Mouse (Mus musculus): Measurements from ENCODE around the gene Hck. TPM values are rescaled to one million over a fixed set of nuclear protein-coding genes. Genes with fewer than 3 reads are reported as not detected.
A peak's percentile ranks its signal among the peaks of the same experiment; 100 is the strongest.

Hck gene
- polyA plus RNA-seq, 1 experiment from 2014 or later: 5.1 TPM

DNA sequence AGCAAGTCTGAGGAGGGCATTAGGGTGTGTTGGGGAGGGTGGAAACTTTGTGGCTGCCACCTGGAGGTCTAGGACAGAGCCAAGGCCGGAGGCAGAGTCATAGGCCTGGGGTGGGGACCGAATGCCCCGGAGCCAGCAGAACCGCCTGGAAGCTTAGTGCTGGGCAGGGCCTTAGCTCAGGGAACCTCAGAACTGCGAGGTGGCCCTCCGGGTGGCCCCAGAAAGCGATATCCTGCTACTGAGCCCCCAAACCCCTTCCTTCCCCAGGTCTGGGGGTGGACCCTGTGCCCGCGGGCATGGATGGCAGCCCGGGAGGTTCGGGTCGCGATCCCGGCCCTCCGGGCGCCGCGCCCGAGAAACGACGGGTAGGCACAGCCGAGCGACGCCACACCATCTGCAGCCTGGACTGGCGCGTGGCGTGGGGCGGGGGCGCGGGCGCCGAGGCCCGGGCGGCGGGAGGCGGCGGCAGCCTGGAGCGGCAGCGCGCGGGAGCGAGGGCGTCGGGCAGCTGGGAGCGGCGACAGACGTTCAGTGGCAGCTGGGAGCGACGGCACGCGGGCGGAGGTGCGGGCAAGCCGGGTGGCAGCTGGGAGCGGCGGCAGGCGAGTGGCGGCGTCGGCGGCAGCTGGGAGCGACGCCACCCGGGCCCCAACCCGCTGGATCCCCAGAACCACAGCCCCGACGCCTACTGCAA lies 36.6 kb upstream of the Hck start:
- H3K27me3 ChIP-seq (replicated peaks; ENCODE audit: control insufficient read depth, insufficient read depth, low read length): peaks cover 32% of the 10 kb centered on the region
- peaks cover 5% of the 10 kb centered on the region; the same call in 1 of the 2 replicates for H3K4me1 ChIP-seq (replicated peaks; ENCODE audit: control insufficient read depth, insufficient read depth, low read length)
- H3K4me2 ChIP-seq: peak overlapping the region; percentile 54
- no peaks in the 10 kb centered on the region for H3K9me3 ChIP-seq (ENCODE audit: control insufficient read depth, low read length)
- no peak overlapping the region for H3K27ac ChIP-seq (ENCODE audit: low read depth, low read length)
- no peak for DNase-seq (ENCODE audit: low spot score)
- 35% methylated on average over 67 of the region's 67 CpGs for WGBS
- no peaks in the 10 kb centered on the region; the same call in 1 of the 2 replicates for H3K36me3 ChIP-seq (ENCODE audit: control insufficient read depth, insufficient read depth, low read length)
- no peak for ATAC-seq (replicated peaks; ENCODE audit: low FRiP score)
- H3K4me3 ChIP-seq (ENCODE audit: low read depth, low read length): peak overlapping the region; percentile 37
- H3K9ac ChIP-seq (ENCODE audit: low read depth, low read length): no peak overlapping the region

DNA sequence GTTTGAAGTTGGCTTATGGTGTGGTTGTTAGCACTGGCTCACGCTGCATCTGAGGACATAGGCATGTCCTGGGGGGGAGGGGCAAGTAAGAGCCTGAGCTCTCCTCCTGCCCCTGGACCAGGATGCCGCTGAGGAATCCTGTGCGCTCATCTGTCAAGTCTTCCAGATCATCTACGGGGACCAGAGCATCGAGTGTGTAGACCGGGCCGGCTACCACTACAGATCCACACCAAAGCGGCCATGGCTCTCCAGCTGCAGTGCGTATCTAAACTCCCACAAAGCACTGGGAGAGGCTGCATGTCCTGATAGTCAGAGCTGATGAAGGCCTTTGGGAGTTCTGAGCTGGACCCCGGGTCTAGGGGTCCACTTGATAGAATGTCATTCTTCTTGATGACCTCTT lies 33.6 kb upstream of the Hck start:
- no peak overlapping the region for H3K4me2 ChIP-seq
- 83% methylated on average over 10 of the region's 10 CpGs for WGBS
- DNase-seq (ENCODE audit: low spot score): no peak
- H3K4me1 ChIP-seq (replicated peaks; ENCODE audit: control insufficient read depth, insufficient read depth, low read length): peaks cover 13% of the 10 kb centered on the region; the same call in 1 of the 2 replicates
- no peaks in the 10 kb centered on the region; the same call in 1 of the 2 replicates for H3K36me3 ChIP-seq (ENCODE audit: control insufficient read depth, insufficient read depth, low read length)
- H3K27ac ChIP-seq (ENCODE audit: low read depth, low read length): no peak overlapping the region
- H3K27me3 ChIP-seq (replicated peaks; ENCODE audit: control insufficient read depth, insufficient read depth, low read length): peaks cover 32% of the 10 kb centered on the region
- no peak for ATAC-seq (replicated peaks; ENCODE audit: low FRiP score)
- no peak overlapping the region for H3K4me3 ChIP-seq (ENCODE audit: low read depth, low read length)
- no peak overlapping the region for H3K9ac ChIP-seq (ENCODE audit: low read depth, low read length)
- no peaks in the 10 kb centered on the region for H3K9me3 ChIP-seq (ENCODE audit: control insufficient read depth, low read length)

DNA sequence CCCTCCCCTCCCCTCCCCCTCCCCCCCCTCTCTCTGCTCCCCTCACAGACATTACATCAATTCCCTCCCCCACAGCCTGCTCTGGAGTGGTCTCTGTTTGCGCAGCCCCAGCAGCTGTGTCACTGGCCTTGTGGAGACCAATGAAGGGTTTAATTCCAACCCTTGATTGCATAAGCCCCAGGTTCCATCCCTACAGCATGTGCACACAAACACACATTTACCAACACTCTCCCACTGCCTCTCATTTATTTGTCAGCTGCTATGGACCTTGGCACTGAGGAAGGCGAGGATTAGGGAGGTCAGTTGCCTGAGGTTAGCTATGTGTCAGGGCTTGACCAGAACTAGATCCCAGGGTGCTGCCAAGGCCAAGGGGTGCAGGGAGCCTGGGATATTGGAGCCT lies 32.3 kb upstream of the Hck start:
- no peaks in the 10 kb centered on the region for H3K36me3 ChIP-seq (ENCODE audit: control insufficient read depth, insufficient read depth, low read length)
- no peak for DNase-seq (ENCODE audit: low spot score)
- H3K4me3 ChIP-seq (ENCODE audit: low read depth, low read length): no peak overlapping the region
- 43% methylated on average over 2 of the region's 2 CpGs for WGBS
- no peaks in the 10 kb centered on the region for H3K9me3 ChIP-seq (ENCODE audit: control insufficient read depth, low read length)
- H3K27ac ChIP-seq (ENCODE audit: low read depth, low read length): peak overlapping the region; percentile 68
- peaks cover 21% of the 10 kb centered on the region for H3K27me3 ChIP-seq (replicated peaks; ENCODE audit: control insufficient read depth, insufficient read depth, low read length)
- H3K4me2 ChIP-seq: no peak overlapping the region
- H3K9ac ChIP-seq (ENCODE audit: low read depth, low read length): no peak overlapping the region
- ATAC-seq (replicated peaks; ENCODE audit: low FRiP score): peak; percentile 39
- H3K4me1 ChIP-seq (replicated peaks; ENCODE audit: control insufficient read depth, insufficient read depth, low read length): peaks cover 13% of the 10 kb centered on the region; the same call in 1 of the 2 replicates

DNA sequence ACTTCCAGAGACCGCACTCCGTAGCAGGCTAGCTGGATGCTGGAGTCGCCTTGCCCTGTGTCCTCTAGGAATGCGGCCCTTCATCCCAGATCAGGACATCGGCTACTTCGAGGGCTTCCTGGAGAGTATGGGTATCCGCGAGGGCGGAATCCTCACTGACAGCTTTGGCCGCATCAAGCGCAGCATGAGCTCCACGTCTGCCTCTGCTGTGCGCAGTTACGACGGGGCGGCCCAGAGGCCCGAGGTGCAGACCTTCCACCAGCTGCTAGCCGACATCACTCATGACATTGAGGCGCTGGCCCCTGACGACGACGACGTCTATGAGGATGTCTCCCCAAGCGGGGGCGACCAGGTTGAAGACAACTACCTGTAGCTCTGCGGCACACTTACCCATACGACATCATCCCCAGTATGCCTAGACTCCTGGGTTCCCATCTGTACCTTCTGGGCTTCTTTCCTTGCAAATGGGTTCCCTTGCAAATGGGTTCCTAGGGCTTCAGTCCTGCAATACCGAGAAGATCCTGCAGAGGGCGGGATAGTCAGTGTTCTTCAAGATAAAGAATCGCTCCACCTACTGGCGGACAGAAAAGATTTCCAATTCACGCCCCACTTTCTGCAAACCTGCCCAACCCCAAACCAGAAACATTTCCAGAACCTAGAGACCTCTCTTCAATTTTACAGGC lies 27.3 kb upstream of the Hck start:
- no peak overlapping the region for H3K4me2 ChIP-seq
- DNase-seq (ENCODE audit: low spot score): peak; percentile 83
- 39% methylated on average over 32 of the region's 32 CpGs for WGBS

DNA sequence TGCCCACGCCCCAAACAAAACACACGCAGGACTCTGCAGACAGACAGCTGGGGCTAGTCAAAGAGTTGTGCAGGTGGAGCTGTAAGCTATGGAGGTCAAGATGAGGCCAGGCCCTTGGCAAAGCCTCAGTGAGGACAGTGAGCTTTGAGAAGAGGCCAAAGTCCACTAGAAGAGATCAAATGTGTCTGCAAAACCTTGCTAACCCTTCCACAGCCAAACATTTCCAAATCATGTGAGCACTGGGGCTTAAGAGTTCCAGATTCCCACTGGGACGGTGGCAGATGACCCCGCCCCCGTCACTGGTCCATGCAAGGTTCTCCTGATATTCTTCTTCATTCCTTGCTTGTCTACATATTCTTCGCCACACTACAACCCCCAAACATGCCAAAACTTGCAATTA lies 26.4 kb upstream of the Hck start:
- no peaks in the 10 kb centered on the region for H3K36me3 ChIP-seq (ENCODE audit: control insufficient read depth, insufficient read depth, low read length)
- no peak for DNase-seq (ENCODE audit: low spot score)
- no peaks in the 10 kb centered on the region for H3K27me3 ChIP-seq (replicated peaks; ENCODE audit: control insufficient read depth, insufficient read depth, low read length)
- H3K27ac ChIP-seq (ENCODE audit: low read depth, low read length): no peak overlapping the region
- no peak overlapping the region for H3K4me3 ChIP-seq (ENCODE audit: low read depth, low read length)
- H3K9ac ChIP-seq (ENCODE audit: low read depth, low read length): no peak overlapping the region
- no peak overlapping the region for H3K4me2 ChIP-seq
- no peaks in the 10 kb centered on the region for H3K9me3 ChIP-seq (ENCODE audit: control insufficient read depth, low read length)
- peaks cover 6% of the 10 kb centered on the region; the same call in 1 of the 2 replicates for H3K4me1 ChIP-seq (replicated peaks; ENCODE audit: control insufficient read depth, insufficient read depth, low read length)
- 73% methylated on average over 6 of the region's 6 CpGs for WGBS
- no peak for ATAC-seq (replicated peaks; ENCODE audit: low FRiP score)

More for the DNA sequence above, 27.3 kb upstream of the Hck start:
- no peak overlapping the region for H3K4me3 ChIP-seq (ENCODE audit: low read depth, low read length)
- H3K27ac ChIP-seq (ENCODE audit: low read depth, low read length): no peak overlapping the region
- H3K9me3 ChIP-seq (ENCODE audit: control insufficient read depth, low read length): no peaks in the 10 kb centered on the region
- no peaks in the 10 kb centered on the region for H3K36me3 ChIP-seq (ENCODE audit: control insufficient read depth, insufficient read depth, low read length)
- H3K27me3 ChIP-seq (replicated peaks; ENCODE audit: control insufficient read depth, insufficient read depth, low read length): no peaks in the 10 kb centered on the region
- H3K4me1 ChIP-seq (replicated peaks; ENCODE audit: control insufficient read depth, insufficient read depth, low read length): peaks cover 13% of the 10 kb centered on the region; the same call in 1 of the 2 replicates
- ATAC-seq (replicated peaks; ENCODE audit: low FRiP score): no peak
- H3K9ac ChIP-seq (ENCODE audit: low read depth, low read length): no peak overlapping the region

DNA sequence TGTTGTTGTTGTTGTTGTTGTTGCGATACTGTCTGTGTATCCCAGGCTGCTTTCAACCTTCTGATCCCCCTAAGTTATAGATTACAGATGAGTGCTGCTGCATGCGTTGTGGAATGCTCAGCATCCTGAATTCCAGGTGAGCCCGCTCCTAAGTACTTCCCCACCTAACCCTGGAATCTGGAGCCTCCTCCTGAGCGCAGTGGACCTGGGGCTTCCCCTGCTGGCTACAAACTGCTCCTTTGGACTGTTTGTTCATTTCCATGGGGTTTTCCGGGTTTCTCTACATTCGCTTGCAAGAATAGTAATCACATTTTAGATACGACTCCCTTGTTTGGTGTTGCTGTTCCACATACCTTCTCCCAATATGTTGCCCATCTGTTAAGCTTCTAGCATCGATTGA lies 25.0 kb upstream of the Hck start:
- no peak overlapping the region for H3K4me3 ChIP-seq (ENCODE audit: low read depth, low read length)
- 84% methylated on average over 8 of the region's 8 CpGs for WGBS
- no peak overlapping the region for H3K27ac ChIP-seq (ENCODE audit: low read depth, low read length)
- H3K4me2 ChIP-seq: no peak overlapping the region
- no peaks in the 10 kb centered on the region for H3K9me3 ChIP-seq (ENCODE audit: control insufficient read depth, low read length)
- H3K36me3 ChIP-seq (ENCODE audit: control insufficient read depth, insufficient read depth, low read length): no peaks in the 10 kb centered on the region
- ATAC-seq (replicated peaks; ENCODE audit: low FRiP score) (no peak), DNase-seq (ENCODE audit: low spot score) (no peak)
- H3K27me3 ChIP-seq (replicated peaks; ENCODE audit: control insufficient read depth, insufficient read depth, low read length): no peaks in the 10 kb centered on the region
- H3K4me1 ChIP-seq (replicated peaks; ENCODE audit: control insufficient read depth, insufficient read depth, low read length): no peaks in the 10 kb centered on the region
- no peak overlapping the region for H3K9ac ChIP-seq (ENCODE audit: low read depth, low read length)

DNA sequence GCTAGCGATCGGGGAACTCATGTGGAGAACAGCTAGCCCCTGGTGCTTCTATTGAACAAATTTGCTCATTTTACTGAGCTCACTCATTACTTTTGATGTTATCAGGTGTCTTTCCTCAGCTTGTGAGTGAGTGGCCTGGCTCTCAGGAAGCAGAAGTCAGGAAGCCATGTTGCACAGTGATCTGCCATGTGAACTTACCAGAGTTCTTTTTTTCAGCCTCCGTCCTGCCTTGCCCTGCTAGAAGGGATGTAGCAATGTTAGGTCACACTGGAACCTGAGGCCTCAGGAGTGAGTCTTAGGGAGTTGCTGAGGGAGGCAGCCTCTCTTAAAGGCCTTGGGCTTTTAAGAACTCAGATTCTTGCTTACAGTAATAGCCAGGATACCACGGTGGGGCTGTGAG lies 24.4 kb upstream of the Hck start:
- Histone ChIP-seq H3K36me3 (ENCODE audit: control insufficient read depth, insufficient read depth, low read length) (no peaks in the 10 kb centered on the region), H3K27ac (ENCODE audit: low read depth, low read length) (no peak overlapping the region), H3K4me2 (no peak overlapping the region), H3K27me3 (replicated peaks; ENCODE audit: control insufficient read depth, insufficient read depth, low read length) (no peaks in the 10 kb centered on the region), H3K9ac (ENCODE audit: low read depth, low read length) (no peak overlapping the region), H3K4me3 (ENCODE audit: low read depth, low read length) (no peak overlapping the region), H3K9me3 (ENCODE audit: control insufficient read depth, low read length) (no peaks in the 10 kb centered on the region), H3K4me1 (replicated peaks; ENCODE audit: control insufficient read depth, insufficient read depth, low read length) (no peaks in the 10 kb centered on the region)
- DNase-seq (ENCODE audit: low spot score) (no peak), ATAC-seq (replicated peaks; ENCODE audit: low FRiP score) (no peak)
- 71% methylated on average over 4 of the region's 4 CpGs for WGBS

DNA sequence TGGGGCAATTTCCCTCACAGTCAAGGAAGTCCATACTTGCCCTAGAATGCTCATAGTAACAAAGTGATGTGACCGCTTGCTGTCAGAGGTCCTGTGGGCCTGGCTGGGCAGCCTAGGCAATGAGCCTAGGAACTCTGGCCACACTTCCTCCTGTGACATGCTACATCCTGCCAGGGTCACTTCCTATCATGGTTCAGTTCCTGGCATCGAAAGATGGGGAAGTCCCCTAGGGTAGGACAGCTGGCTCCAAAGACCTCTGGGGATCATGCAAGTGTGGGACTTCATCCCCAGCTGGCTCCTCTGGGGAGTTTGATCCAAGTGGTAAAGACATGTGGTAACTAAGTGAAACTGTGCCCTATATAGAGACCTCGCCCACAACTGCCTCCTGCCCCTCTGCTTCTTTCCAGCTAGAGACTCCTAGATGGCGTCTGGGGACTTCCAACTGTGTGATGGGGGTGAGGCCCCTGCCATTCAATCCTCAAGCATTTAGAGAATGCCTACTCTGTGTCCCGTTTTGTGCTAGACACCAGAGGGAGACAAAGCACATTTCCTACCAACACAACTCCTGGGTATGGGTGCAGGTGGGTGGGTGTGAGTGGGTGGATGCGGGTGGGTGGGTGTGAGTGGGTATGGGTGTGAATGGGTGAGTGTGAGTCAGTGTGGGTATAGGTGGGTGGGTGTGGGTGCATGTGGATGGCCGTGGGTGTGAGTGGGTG lies 23.8 kb upstream of the Hck start:
- WGBS: 59% methylated on average over 7 of the region's 7 CpGs
- H3K27ac ChIP-seq (ENCODE audit: low read depth, low read length): no peak overlapping the region

More for the DNA sequence above, 23.8 kb upstream of the Hck start:
- no peak overlapping the region for H3K9ac ChIP-seq (ENCODE audit: low read depth, low read length)
- no peak overlapping the region for H3K4me2 ChIP-seq
- H3K36me3 ChIP-seq (ENCODE audit: control insufficient read depth, insufficient read depth, low read length): no peaks in the 10 kb centered on the region
- DNase-seq (ENCODE audit: low spot score) (no peak), ATAC-seq (replicated peaks; ENCODE audit: low FRiP score) (no peak; the same call in 1 of the 2 replicates)
- no peak overlapping the region for H3K4me3 ChIP-seq (ENCODE audit: low read depth, low read length)
- H3K4me1 ChIP-seq (replicated peaks; ENCODE audit: control insufficient read depth, insufficient read depth, low read length): no peaks in the 10 kb centered on the region
- H3K9me3 ChIP-seq (ENCODE audit: control insufficient read depth, low read length): no peaks in the 10 kb centered on the region
- no peaks in the 10 kb centered on the region for H3K27me3 ChIP-seq (replicated peaks; ENCODE audit: control insufficient read depth, insufficient read depth, low read length)
